Mouse (Mus musculus) left cerebral cortex, adult 9 months (tissue): ENCODE results near the gene Ccdc187.

Experiments
- DNase-seq, 2 experiments: peaks; one replicate each; pipeline ENCODE4 v3.0.0; 2022; ENCODE audit warnings: low spot score in 2 of 2

Ccdc187 gene

DNA sequence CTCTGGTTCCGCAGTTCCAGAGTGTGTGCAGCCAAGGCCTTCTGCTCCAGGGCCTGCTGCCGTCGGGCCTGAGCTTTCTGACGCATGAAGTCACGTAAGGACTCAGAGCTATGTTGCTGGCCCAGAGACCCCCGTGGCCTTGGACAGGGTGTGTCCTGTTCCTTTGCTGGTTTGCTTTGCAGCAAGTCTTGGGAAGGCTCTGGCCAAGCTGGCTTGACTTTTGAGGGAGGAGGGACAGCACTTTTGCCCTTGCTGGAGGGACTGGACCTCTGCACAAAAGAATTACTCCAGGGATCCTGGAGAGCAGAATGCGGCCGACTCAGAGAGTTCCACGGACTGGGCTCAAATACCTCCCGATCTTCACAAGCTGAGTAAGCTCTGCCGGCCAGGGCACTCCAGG lies 13.8 kb downstream of the Ccdc187 start:
- DNase-seq: no peak

DNA sequence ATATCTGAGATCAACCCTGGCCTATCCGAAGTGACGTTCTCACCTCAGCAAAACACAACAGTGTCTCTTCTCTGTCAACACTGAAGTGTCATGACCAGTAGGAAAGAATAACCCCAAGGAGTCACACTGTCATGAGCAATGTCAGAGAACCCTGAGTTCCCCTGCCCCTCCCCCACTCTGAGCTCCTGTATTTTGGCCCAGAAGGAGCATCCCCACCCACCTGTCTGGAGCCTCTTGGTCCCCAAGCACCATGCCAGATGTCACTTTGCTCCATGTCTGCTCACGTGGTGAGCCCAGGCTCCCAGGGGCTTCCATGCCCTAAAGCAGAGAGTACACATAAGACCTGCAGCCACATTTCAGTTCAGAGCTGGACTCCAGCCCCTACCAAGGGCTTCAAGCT lies 14.6 kb downstream of the Ccdc187 start:
- no peak for DNase-seq

DNA sequence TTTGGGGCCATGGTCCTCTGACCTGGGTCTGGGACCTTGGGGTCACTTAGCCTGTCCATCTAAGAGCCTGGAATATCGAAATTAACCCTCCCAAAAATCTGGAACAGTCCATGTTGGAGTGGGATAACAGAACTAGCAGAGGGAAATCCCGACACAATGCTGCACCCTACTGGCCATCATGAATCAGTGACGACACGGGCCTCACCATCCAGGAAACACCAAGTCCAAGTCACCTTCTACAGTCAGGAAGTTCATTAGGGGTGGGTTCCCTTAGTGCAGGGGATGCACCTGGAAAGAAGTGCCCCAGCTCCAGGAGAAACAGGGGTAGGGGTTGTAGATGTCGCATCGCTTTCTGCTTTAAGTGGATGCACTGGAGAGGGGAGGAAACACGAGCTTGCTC lies 20.7 kb downstream of the Ccdc187 start:
- peak in 1 of 2 experiments; percentile 62 for DNase-seq

DNA sequence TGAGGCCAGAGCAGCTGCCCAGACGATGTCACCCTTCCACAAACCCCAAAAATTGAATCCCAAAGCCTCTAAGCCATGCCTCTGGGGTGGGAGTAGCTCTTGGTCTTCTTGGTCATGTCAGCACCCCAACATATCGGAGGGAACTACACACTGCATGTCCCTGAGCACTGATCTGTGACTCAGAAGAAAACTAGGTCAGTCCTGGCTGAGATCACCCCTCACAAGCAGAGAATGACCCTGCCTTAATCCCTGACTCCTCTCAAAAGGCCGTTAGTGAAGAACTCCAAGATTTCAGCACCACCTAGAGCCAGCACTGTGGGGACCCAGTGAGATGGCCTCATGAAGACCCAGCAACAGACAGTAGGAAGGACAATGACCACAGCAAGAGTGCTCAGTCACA lies 26.1 kb downstream of the Ccdc187 start:
- DNase-seq: no peak

DNA sequence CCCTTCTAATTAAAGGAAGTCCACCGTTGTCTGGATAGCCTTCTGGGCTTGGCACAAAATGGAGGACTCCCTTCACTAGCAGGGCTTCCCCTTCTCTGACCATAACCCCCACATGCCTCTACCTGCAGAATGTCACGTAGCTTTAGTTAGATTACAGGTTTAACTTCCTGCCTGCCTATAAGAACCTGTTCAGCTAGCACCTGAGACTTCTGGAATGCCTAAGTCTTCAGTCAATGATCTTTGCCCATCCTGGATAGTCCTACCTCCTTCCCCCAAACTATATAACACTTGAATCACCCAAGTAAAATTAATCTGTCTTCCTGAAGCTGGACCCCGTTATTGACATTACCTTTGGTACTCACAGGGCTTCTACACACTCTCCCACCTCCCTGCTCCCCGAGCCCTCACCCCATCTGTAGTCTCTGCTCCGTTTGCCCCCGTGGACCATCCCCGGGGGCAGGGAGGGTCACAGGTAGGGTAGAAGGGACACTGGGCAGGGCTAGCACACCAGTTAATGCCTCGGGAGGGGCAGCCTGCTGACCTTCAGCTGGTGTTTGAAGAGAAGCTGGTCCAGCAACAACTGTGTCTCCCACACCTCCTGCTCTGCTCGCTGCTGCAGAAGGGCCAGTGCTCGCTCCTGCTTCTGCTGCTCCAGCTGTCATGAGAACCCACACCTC lies 28.2 kb downstream of the Ccdc187 start:
- DNase-seq: no peak

DNA sequence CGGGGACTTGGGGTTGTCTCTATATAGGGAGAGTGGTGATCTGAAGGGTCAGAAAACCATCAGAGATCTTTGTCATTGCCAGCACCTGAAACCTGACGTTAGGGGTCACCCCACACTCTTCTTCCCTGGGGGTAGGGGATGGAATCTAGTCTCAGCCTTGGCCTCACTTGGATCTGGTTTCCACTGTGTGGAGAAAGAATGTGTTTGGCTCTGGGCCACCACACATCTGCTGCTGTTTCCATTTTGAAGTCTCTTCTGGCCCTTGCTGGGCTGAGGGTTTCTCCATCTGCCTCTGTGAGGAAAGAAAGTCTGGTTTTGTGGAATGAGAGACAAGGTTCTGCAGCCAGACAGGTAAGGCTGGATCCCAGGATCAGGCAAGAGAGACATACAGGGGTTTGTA lies 29.3 kb downstream of the Ccdc187 start:
- DNase-seq: no peak

DNA sequence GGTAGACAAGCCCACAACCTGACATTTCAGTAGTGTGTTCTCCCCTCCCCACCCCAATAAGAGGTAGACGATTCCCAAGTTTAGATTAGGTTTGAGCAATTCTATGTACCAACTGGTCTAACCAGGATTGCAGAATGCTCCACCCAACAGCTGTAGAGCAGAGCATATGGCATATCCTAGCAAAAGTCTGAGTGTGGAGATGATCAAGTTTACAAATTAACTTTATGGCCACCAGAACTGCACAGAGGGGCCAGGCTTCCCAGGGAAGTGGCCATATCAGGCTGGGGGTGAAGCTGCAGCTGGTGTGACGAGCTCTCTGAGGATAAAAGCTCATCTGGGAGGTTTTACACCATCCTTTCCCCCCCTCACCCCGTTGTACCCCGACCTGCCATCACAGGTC lies 29.7 kb downstream of the Ccdc187 start:
- no peak for DNase-seq

DNA sequence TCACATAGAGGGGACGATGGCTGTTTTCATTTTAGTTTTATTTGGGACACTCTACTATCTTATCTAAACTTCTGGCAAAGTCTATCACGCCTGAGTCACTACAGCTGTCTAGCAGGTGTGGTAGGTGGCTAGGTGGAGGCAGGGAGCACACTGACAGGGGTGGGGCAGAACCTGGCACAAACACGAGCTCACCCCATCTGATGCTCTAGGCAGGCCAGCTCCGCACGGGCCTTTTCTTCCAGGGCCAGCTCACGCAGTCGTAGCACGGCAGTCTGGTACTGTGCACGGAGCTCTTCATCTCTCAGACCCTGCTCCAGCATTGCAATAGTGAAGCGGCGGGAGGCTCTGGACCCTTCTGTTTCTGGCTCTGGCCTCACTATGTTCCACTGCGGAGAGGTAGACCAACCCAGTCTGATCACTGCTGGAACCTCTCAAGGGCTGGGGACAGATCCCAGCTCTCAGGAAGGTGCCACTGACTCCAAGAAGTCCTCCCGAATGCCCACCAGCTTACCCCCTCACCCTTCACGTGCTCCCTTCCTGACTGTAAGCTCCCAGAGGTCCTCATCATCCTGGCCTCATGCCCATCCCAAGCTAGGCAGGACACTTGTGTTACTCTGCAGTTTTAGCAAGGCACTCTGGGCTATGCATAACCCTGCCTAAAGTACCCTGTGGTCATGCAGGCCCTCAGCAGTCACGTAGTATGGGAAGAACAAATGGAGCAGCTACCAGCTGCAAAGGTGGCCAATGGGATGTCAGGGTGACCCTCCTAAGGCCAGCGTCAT lies 36.9 kb downstream of the Ccdc187 start:
- DNase-seq: no peak

DNA sequence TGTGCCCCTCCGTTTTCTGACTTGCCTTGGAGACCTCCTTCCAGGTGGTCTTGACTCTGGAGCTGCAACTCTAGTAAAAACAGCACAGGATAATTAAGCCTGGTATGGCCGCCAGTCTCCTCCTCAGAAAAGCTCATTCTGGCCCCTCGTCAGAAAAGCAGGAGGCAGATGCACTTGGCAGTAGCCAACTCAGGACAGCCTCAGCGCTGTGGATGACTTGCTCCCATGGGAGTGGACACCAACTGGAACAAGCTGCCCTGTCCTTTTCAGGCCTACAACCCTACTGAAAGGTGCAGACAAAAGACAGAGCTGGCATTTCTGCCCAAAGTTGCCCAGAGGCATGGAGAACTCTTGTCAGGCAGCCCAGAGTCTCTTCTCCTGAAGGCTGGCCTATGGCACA lies 39.5 kb downstream of the Ccdc187 start:
- DNase-seq: no peak

DNA sequence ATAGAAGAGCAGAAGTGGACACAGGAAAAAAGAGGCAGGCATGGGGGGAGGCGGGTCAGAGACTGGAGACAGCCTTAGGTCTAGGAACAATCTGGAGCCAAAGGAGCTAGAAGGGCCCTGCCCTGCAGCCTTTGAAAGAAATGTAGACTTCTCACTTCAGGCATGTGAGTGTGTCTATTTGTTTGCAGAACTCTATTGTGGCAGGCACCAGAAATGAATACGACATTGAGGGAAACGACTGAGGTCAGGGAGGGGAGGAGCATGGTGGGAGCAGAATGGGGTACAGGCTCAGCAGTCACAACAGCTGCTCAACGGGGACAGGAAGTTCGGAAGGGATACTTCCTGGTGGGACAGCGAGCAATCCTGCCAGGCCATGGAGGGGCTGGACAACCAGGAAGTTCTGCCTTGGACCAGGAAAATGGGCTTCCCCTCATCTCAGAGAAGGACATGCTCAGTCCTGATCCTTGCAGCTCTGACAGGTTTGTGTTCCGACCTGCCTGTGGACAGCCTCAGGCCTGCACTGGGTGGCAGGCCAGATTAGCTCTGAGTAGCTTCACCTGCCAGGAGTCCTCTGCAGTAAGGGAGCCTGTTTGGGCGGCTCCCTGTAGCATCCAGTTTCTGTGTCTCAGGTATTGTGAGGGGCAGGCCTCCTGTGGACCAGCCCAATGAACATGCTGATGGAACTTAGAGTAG lies 41.7 kb downstream of the Ccdc187 start:
- no peak for DNase-seq

DNA sequence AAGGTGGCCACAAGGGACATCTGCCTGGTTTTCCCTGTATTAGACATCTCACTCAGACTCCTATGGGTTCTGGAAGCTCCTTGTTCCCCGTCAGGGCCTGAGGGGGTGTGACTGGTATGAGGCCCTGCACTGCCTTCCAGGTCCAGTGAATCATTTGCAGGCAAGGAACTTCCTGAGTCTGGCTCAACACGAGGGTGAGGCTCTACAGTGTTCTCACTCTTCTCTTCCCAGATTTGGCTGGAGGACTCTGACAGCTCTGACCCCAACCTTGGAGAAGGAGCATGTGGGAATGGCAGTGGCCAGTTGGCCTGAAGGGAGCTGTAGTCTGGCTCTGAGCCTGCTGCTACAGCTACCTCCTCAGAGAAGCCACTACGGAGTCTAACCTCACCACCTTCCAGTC lies 46.8 kb downstream of the Ccdc187 start:
- no peak for DNase-seq

DNA sequence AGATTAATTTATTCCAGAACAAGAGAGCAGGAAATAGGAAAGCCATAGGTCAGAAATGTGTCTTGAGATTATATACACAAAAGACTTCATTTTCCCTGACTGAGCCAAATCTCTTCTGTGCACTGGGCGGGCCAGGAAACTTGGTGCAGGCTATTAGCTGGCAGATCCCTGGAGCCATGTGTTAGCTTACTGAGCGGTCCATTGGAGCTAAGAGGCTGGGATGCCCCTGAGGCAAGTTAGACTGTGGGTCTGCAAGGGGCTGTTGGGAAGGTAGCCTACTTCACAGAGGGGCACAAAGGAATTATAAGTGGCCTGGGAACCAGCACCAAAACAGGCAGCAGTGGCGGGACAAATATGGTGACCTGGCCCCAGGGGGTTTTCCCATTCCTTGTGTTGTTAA lies 53.5 kb downstream of the Ccdc187 start:
- no peak for DNase-seq

DNA sequence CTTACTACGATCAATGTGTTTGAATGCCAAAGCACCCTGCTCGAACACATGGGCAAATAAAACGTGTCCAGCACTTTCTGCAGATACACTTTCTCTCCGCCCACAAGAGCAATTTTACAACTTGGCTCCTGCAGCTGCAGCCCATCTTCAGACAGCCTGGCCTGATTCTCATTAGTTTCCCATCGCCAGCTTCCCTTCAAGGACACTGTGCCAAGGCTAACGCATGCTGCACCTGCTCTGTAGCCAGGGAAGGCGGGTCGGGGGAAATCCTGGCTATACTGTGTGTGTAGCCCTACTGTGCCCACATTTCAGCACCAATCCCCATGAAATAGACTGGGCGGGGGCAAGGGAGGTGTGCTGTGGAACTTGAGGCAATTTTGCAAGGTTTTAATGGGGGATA lies 54.0 kb downstream of the Ccdc187 start:
- DNase-seq: peak in 1 of 2 experiments; percentile 8

DNA sequence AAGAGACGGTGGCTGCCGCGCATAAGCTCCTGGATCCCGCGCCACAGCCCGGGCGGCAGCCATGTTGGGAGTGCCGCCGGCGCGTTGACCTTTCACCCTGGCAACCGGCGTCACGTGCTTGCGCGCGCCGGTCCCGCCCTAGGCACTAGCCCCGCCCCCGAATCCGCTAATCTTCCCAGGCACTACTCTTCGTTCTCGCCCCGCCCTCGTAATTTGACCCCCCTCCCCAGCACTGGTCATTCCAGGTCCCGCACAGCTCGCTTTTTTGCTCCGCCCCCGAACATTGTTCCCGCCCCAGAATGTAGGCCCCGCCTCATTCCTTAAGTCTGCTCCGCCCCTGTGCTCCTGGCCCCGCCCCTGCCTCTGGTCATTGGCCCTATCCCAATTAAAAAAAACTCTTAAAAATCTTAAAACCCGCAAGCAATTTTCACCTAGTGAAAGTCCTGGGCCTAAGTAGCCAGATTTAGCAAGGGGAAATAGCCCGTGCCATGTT lies 57.0 kb downstream of the Ccdc187 start, which contains the start of gene Qsox2:
Qsox2 (minus strand) TSS at position 236 of the 493 bp plus-strand sequence.
- peak; percentile 45 to 80 for DNase-seq

DNA sequence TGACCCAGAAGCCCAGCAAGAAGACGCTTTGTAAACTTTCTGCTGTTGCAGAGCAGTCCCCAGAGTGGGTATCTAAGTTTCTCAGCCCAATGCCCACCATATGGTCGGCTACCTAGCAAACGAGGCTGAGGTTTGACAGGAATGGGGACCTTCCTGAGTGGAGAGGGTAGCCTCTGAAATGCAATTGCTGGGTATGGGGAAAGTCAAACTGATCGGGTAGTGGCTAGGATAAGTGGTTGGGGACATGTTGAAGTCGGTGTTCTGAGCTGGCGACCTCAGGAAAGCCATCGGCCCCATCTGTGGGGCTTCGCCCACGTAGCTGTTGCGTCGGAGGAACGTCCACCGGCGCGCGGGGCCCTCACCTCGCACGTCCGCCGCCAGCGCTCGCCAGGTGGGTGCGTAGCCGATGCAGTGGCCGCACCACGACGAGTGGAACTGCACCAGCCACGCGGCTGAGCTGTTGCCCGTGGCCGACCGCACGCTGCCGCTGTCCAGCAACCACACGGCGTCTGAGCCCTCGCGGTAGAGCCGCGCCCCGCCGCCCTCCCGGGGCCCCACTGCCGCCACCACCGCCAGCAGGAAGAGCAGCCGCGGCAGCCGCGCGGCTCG lies 57.6 kb downstream of the Ccdc187 start:
- peak in 1 of 2 experiments; percentile 34 for DNase-seq

DNA sequence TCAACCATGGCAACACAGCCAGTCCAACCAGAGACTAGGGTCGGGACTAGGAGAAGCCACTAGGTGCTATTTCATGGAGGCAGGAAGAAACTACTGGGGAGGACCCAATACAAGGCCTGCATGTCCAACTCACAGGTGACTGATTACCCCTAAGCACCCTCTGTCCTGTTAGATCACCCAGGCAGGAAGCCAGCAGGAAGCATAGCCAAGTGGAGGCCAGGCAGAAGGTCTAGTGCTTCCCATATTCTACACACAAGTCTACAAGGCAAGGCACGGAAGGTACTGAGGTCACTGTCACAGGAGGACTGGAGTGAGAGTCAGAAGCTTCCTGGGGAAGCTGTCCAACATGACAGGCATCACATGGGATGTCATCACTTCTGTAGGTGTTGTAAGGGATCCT lies 59.6 kb downstream of the Ccdc187 start:
- no peak for DNase-seq

DNA sequence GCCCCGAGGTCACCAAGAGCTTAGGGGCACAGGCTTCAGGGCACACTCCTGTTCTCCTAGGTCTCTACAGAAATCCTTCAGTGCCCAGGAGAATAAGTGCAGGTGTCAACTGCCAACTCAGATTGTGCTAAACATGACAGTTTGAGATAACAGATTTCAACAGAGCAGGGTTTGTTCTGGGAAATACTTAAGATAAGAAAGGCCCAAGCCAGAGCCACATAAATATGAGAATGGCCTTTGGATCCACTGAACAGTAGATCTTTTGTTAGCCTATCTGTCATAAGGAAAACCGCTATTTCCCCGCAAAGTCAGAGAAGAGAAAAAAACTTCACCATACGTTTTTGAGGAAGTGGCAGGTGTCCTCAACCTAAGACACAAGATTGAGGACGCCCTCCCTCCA lies 60.1 kb downstream of the Ccdc187 start:
- no peak for DNase-seq

DNA sequence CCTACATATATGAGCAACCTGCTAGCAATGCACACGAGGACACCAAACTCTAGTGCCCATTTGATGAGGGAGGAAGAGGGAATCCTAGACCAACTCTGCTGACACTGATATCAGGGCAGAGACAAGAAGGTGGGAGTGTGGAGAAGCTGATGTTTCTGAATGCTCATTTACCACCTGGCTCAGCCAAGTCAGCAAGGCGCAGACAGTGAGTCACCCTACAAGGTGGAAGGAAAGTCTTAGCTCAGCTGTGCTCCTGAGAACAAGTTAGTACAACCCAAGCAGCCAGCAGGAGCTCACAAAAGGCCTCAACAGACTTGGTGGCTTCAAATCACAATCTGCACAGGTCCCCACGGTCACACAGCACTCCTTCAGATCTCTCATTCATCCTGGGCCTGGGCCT lies 63.0 kb downstream of the Ccdc187 start:
- DNase-seq: no peak

DNA sequence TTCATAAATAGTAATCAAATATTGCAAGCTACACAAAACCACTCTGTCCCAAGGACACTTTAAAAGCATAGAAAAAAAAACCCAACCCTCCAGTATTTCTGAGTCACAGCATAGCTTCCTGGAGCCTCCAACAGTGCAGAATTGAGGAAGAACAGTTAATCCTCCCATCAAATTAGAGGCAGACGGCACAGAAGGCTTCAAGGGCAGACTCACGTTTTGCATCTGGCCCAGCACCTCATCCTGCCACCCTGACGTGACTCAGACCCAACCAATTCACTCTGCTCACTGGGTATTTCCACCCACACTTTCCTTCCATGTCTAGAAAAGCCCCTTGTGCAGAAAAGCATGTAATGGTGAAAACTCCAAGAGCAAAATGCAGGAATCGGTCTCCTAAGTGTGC lies 64.1 kb downstream of the Ccdc187 start:
- no peak for DNase-seq

DNA sequence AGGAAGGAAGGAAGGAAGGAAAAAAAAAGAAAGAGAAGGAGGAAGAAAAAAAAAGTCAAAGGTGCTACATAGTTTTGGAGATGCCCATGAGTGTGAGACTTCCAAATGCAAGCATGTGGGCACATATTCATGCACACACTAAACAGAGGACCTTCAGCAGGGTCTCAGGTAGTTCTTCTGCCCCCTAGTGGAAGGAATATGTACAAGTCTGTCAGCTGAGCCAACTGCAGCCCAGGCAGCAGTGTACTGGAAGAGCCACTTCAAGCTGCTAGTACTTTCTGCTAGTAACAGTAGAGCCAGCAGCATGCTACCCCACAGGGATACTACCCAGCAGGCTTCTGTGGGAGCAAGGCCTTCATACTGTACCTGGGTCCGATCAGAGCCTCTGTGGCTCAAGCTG lies 66.6 kb downstream of the Ccdc187 start:
- peak in 1 of 2 experiments; percentile 56 for DNase-seq

DNA sequence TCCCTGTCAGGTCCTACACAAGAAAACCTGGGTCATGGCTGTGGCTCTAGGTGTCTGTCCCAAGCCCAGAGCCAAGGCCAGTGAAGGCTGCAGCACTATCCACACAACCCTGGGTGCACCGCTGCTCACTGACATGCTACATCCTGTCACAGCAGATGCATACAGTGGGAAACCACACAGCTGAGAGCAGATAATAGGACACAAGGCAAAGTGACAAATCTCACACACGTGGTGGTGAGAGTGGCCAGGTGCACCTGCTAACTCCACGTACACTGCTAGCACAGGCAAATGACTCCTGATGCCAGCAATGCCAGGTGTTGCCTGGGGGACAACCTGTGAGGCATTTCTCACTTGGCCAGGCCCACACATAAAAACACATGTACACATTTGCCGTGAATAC lies 69.1 kb downstream of the Ccdc187 start:
- DNase-seq: no peak

DNA sequence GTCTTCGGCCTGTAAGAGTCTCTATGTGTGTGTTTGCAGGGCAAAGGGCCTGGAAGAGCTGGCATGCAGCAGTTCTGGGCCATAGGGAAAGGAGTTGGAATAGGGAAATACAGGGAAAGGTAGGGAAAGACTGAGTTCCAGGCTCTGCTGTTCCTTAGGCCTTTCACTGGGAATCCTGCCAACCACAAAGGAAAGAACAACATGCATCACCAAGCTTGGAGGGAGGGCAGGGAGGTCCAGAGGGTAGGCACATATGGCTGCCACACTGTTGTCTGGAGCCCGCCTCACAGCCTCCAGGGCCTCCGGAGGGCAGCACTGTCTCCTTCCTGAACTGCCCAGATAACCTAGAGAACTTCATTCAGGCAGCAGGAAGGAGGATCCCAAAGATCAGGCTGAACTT lies 70.4 kb downstream of the Ccdc187 start:
- DNase-seq: no peak
